Mouse (Mus musculus) urinary bladder, adult 18-20 months (tissue): ENCODE measurements around the gene Cp.
"Not testable (repeated sequence)": the region's sequence is repeated elsewhere in the genome, so short reads cannot be mapped to it uniquely, and the experiment has no call there.

Source experiments
- DNase-seq, 2 experiments: peaks; one replicate each; pipeline ENCODE4 v3.0.0; 2022; ENCODE audit warnings: low spot score in 2 of 2, mixed read lengths in 2 of 2

Cp gene

GRCm38 (mm10) chr3:20005611-20006010 lies 48.8 kb downstream of the Cp start:
- no peak for DNase-seq

- no peak for DNase-seq
These were observed 50.4 kb downstream of the Cp start for GRCm38 (mm10) chr3:20007275-20007674.

GRCm38 (mm10) chr3:20007759-20008158 lies 50.9 kb downstream of the Cp start:
- no peak for DNase-seq

- no peak for DNase-seq
These were observed 53.6 kb downstream of the Cp start for GRCm38 (mm10) chr3:20010464-20010863.

- not testable (repeated sequence) for DNase-seq
These were observed 54.1 kb downstream of the Cp start for GRCm38 (mm10) chr3:20010905-20011304.

GRCm38 (mm10) chr3:20014454-20014853 lies 57.6 kb downstream of the Cp start:
- DNase-seq, result no peak

DNA sequence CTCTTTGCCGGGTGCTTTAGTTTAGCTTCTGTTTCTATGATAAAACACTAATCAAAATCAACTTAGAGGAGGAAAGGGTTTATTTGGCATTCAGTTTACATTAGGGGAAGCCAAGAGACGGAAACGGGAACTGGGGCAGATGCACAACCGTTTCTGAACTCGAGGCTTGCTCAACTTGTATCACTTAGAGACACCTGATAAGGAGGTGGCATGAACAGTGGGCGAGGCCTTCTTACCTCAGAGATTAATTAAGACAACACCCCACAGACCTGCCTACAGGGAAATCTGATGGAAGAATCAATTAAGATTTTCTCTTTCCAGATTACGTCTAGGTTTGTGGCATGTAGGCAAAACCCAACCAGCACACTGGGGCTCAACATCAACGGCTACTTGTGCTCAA lies 61.2 kb downstream of the Cp start:
- DNase-seq, result no peak

- DNase-seq, result no peak
These were observed 67.0 kb downstream of the Cp start for GRCm38 (mm10) chr3:20023832-20024231.

DNA sequence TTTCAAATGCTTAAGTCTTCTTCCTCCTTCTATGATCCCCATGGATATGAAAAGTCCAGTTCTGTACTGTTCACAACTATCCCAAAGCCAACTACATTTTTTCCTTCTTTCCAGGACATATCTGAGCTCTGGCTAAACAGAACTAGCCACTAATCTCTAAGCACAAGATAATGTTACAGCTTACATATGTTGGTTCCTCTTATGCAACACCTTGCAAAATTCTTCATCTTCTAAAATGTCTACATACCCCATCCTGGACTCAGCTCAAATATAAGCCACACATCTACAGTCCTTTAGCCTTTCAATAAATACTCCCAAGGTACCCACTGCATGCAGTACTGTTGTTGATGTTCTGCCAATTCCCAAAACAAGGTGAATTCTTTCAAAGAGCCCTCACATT lies 69.6 kb downstream of the Cp start:
- no peak for DNase-seq

DNA sequence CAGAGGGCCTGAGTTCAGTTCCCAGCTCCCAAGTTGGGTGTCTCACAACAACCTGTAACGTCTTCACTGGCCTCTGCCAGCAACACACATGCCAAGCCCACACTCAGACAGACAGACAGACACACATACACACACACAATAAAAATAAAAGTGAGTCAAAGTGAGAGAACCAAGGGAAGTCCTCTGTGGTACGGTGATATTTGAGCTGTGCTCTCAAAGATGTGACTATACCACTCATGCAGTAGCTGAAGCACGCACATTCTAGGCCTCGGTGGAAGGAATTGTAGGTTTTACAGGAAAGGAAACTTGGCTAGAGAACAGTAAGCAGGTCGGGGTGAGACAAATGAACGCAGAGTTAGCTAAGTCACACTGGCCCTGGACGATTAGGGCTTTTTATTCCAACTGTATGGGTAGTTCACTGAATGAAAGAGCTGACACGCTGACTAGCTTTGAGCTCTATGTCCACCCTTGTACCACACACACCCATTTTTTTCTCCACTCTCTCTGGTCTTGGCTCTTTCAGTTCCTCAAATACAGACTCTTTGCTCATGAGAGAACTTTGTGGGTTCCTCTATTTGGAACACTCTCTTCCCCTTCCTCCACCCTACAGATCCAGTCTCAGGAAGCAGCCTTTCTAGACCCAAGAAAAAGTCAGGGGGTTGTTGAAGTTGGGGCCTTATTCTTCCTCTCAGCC lies 70.3 kb downstream of the Cp start:
- DNase-seq, result no peak

DNA sequence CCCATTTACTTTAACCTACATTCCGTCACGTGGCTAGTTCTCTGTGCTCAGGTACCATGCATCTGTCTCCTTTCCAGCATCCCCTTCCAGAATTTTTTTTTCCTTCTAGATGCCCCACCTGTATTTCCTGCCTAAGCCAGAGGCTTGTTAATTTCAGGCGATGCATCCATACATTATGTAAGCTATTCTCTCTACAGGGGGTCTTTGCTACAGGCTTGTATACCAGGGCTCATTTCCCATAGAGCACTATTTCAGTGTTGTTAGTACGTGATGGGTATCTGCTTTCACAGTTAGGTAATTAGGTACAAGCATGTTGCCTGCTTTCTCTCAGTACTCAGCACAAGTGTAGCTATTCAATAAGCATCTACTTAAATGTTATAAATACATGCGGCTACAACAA lies 70.9 kb downstream of the Cp start:
- no peak for DNase-seq

GRCm38 (mm10) chr3:20028640-20029039 lies 71.8 kb downstream of the Cp start:
- no peak for DNase-seq

DNA sequence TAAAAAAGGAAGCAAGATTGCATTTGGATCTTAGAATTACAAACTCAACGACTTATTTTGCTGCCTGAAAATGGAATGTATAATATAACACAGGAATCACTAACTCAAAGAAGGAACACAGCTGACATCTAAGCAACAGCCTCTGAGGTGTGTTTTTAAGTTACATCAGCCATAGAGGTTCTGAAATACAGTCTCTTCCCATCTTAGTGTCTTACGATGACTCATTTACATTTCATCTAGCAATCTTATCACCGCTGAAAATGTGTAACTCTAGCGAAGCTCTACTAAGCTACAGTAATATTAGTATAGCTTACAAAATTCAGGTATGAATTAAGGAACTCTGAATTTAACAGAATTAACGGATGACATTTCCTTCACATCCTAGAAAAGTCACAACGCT lies 74.0 kb downstream of the Cp start:
- no peak for DNase-seq

DNA sequence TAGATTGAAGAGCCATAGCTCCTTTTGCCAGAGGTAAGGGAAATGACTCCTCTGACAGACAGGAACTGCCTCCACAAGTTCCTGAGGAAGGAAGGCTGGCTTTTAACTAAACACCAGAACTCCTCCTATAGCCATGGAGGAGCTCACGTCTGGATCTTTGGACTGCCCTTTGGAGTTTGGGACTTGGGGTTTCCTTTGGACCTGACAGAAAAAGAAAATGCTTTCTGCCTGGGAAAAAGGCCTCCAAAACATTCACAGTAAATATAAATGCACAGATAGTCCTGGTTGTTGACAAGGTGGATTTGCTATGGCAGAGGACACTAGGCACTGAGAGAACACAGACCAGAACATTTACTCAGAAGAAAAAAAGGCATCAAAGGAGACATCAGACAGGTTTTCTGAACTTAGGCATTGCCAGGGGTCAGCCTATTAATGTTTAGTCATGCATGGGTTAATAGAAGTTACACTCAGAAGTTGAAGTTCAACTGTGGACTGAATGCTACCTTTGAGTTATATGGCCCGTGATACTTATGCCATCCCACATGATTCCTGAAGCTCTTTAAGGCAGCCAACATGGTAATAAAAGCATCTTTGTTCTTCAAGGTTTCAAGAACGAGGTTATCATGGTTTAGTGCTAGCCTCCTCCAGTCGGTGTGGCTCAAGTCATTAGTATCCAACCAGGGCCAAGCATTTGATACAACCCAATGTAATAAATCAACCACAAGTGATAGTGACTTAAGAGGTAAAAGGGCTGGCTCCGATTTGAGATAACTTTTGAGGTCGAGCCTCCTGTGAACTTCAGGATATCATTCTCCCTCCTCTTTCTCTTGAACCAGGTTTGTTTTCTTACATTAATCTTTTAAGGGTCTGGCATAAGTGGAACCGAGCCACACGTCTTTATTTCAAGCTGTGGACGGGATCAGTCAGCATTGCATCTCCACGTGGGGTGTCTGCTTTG lies 77.2 kb downstream of the Cp start:
- DNase-seq, result no peak

GRCm38 (mm10) chr3:20034719-20035404 lies 78.0 kb downstream of the Cp start, which contains the start of gene Hps3:
Hps3 (minus strand) TSS chr3:20035315.
- peak; percentile 78 to 90 for DNase-seq

DNA sequence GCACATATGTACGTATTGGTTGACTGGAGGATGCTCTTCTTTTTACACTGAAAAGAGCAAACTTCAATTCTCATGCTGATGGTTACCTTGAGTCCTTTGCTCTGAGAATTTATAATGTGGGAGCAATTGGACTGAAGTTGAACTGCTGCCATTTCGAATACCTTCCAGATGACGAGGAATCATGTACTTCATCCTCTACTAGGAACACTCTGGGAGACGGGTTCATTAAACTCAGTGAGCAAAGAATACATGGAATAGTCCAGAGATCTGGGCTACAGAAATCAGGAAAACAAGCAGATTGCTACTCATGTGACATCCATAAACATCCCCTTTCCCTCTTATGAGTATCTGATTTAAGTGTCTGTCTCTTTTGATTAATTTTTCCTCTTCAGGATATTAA lies 79.2 kb downstream of the Cp start:
- DNase-seq, result no peak

DNA sequence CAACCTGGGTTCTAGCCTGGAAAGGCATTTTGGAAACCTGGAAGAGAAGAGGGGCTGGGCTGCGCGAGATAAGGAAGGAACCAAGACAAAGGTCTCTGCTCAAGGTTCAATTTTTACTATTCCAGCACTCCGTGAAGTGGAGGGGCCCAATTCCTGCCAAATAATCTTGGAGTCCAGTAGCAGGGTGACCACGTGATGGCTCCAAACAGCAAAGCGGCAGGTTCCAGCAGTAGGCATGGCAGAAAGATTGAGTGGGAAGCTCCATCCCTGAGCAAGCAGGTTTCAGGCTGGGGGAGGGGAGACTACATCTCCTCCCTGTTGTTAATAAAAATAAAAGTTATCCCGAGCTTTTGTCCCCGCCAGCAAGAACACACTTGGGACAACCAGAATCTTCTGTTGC lies 84.6 kb downstream of the Cp start:
- DNase-seq, result not testable (repeated sequence)

- DNase-seq, result not testable (repeated sequence)
These were observed 87.9 kb downstream of the Cp start for GRCm38 (mm10) chr3:20044736-20045135.

GRCm38 (mm10) chr3:20057306-20058196 lies 100.7 kb downstream of the Cp start, which contains the start of gene Hltf:
Hltf (plus strand) TSS chr3:20057811.
- peak; percentile 94 to 96 for DNase-seq

- no peak for DNase-seq
These were observed 101.3 kb downstream of the Cp start for GRCm38 (mm10) chr3:20058197-20058541.
